19 mouse cellular contexts compared by ENCODE assay signal in genomic region chr4:54811163-54811562, GRCm38 (mm10).
"Had no signal": no experiment of that assay in that cellular context is flagged by ENCODE, and none has a peak within 500 bp of the region (broad histone marks: within the 10 kb centered on the region; RNA-seq: fewer than 3 reads in every experiment).

No protein-coding gene starts in this region.

- H3K36me3 ChIP-seq: lung, embryonic 15.5 days; midbrain, embryonic 13.5 days; midbrain, embryonic 15.5 days; neural tube, embryonic 12.5 days had no signal

- H3K27ac ChIP-seq: lung, embryonic 15.5 days; macrophage; midbrain, embryonic 13.5 days; midbrain, embryonic 15.5 days; neural tube, embryonic 12.5 days had no signal

- H3K9ac ChIP-seq: liver, postnatal 0 days; lung, embryonic 15.5 days; midbrain, embryonic 13.5 days; midbrain, embryonic 15.5 days; neural tube, embryonic 12.5 days had no signal

- H3K4me1 ChIP-seq: lung, embryonic 15.5 days; megakaryocyte, embryonic 14.5 days; midbrain, embryonic 15.5 days; neural tube, embryonic 12.5 days had no signal

- H3K9me3 ChIP-seq: lung, embryonic 15.5 days; midbrain, embryonic 13.5 days; midbrain, embryonic 15.5 days; neural tube, embryonic 12.5 days had no signal

- DNase-seq: liver, postnatal 0 days; lung, adult 2 months; lung, postnatal 14 days; lung, postnatal 36 days; right cerebral cortex, adult 18-20 months; right cerebral cortex, postnatal 25 days; right cerebral cortex, postnatal 4 days; spleen, adult 18-20 months; thymus, adult 2 months; thymus, postnatal 25 days; thymus, postnatal 4 days had no signal

- ATAC-seq: liver, postnatal 0 days; lung, postnatal 0 days; midbrain, embryonic 13.5 days; midbrain, embryonic 15.5 days had no signal

- H3K4me2 ChIP-seq: lung, embryonic 15.5 days; midbrain, embryonic 11.5 days; midbrain, embryonic 13.5 days; midbrain, embryonic 15.5 days; neural tube, embryonic 12.5 days had no signal

- H3K4me3 ChIP-seq: lung, embryonic 15.5 days; megakaryocyte, embryonic 14.5 days; midbrain, embryonic 13.5 days; midbrain, embryonic 15.5 days; neural tube, embryonic 12.5 days had no signal

- H3K27me3 ChIP-seq: lung, embryonic 15.5 days; megakaryocyte, embryonic 14.5 days; midbrain, embryonic 13.5 days; midbrain, embryonic 15.5 days; neural tube, embryonic 12.5 days had no signal
